Mouse (Mus musculus) neutrophil, adult 65 days (primary cell): ENCODE measurements around the gene Hhip. TPM values are rescaled to one million over a fixed set of nuclear protein-coding genes. Genes with fewer than 3 reads are reported as not detected.

ENCODE experiments used
- total RNA-seq: library from RNA; stranded (reverse); gene quantifications from 2 replicates; pipeline ENCODE4 v1.2.4, GENCODE M21; 2023

The Hhip gene
- total RNA-seq = not detected in 2 replicates

GRCm38 (mm10) chr8:80057198-80058174 lies at the start of gene Hhip:
Gene Hhip (minus strand): TSS chr8:80058006.

